ENCODE assay signal across 24 mouse cellular contexts in genomic region chr5:150058845-150059244, GRCm38 (mm10). TPM values are rescaled to one million over a fixed set of nuclear protein-coding genes. Genes with fewer than 3 reads are reported as not detected.
A peak's percentile ranks its signal among the peaks of the same experiment; 100 is the strongest.
DNase-seq lines count a peak whose midpoint lies in the region; ATAC-seq and TF ChIP-seq lines count a peak whose summit lies in the region.
"Had no signal": no experiment of that assay in that cellular context is flagged by ENCODE, and none has a peak within 500 bp of the region (broad histone marks: within the 10 kb centered on the region; RNA-seq: fewer than 3 reads in every experiment).

No protein-coding gene starts in this region.

- H3K4me2 ChIP-seq in liver, embryonic 14.5 days (ENCODE audit: low read depth), result no peak overlapping the region
- H3K4me2 ChIP-seq in liver, embryonic 11.5 days, result no peak overlapping the region

- H3K4me1 ChIP-seq in heart, adult 2 months (ENCODE audit: control insufficient read depth, insufficient read depth, low read length), result no peaks in the 10 kb centered on the region
- H3K4me1 ChIP-seq in liver, embryonic 14.5 days (replicated peaks; ENCODE audit: control insufficient read depth in 2 of 2, insufficient read depth in 2 of 2, low read length in 1 of 2), result no peaks in the 10 kb centered on the region
- H3K4me1 ChIP-seq in liver, embryonic 11.5 days (replicated peaks; ENCODE audit: control insufficient read depth, insufficient read depth, low read length), result no peaks in the 10 kb centered on the region
- peaks cover 2% of the 10 kb centered on the region; the same call in 1 of the 2 replicates for H3K4me1 ChIP-seq in bone marrow, adult 2 months (ENCODE audit: control insufficient read depth, insufficient read depth, low read length)
- H3K4me1 ChIP-seq: hindbrain, embryonic 10.5 days; midbrain, embryonic 10.5 days had no signal

- 74% methylated on average over 5 of the region's 5 CpGs for WGBS in heart, adult 2 months
- WGBS in liver, embryonic 14.5 days (ENCODE audit: insufficient replicate concordance), result 56% methylated on average over 5 of the region's 5 CpGs
- WGBS in liver, embryonic 11.5 days, result 72% methylated on average over 5 of the region's 5 CpGs
- WGBS in bone marrow, adult 2 months, result 74% methylated on average over 5 of the region's 5 CpGs

- TF ChIP-seq CTCF in heart, adult 2 months (IDR thresholded peaks at IDR 0.05), result peak; percentile 28; the same call in 1 of the 2 replicates
- TF ChIP-seq CTCF in liver, embryonic 14.5 days (IDR thresholded peaks at IDR 0.05; ENCODE audit: low read depth), result peak; percentile 46
- TF ChIP-seq CTCF in bone marrow, adult 2 months (IDR thresholded peaks at IDR 0.05; ENCODE audit: control insufficient read depth, insufficient read depth, low read length), result 0 out of 2 replicates have a peak, but pooled peaks have one; percentile 7

- ATAC-seq in liver, embryonic 14.5 days (ENCODE audit: insufficient read depth), result no peak
- no peak for ATAC-seq in liver, embryonic 11.5 days (replicated peaks; ENCODE audit: low FRiP score)
- ATAC-seq: forebrain, embryonic 14.5 days had no signal

- no peaks in the 10 kb centered on the region for H3K36me3 ChIP-seq in heart, adult 2 months (ENCODE audit: control insufficient read depth, insufficient read depth, low read length)
- H3K36me3 ChIP-seq in liver, embryonic 14.5 days (replicated peaks; ENCODE audit: control insufficient read depth, insufficient read depth, low read depth), result no peaks in the 10 kb centered on the region
- H3K36me3 ChIP-seq in liver, embryonic 11.5 days (ENCODE audit: control insufficient read depth, insufficient read depth, low read length), result no peaks in the 10 kb centered on the region
- H3K36me3 ChIP-seq: hindbrain, embryonic 10.5 days; midbrain, embryonic 10.5 days had no signal

- H3K9me3 ChIP-seq in liver, embryonic 14.5 days (ENCODE audit: control insufficient read depth, low read length), result no peaks in the 10 kb centered on the region; the same call in 1 of the 2 replicates
- no peaks in the 10 kb centered on the region for H3K9me3 ChIP-seq in liver, embryonic 11.5 days (ENCODE audit: control insufficient read depth, low read length)

- no peak overlapping the region for H3K27ac ChIP-seq in heart, adult 2 months
- no peak overlapping the region for H3K27ac ChIP-seq in liver, embryonic 14.5 days
- no peak overlapping the region for H3K27ac ChIP-seq in liver, embryonic 11.5 days (ENCODE audit: low read depth, low read length)
- H3K27ac ChIP-seq in bone marrow, adult 2 months (ENCODE audit: control insufficient read depth, insufficient read depth, low read depth, low read length, poor library complexity), result no peak overlapping the region
- H3K27ac ChIP-seq: hindbrain, embryonic 10.5 days; macrophage; midbrain, embryonic 10.5 days had no signal

- no peaks in the 10 kb centered on the region for H3K27me3 ChIP-seq in heart, adult 2 months (ENCODE audit: control insufficient read depth, insufficient read depth, low read length)
- H3K27me3 ChIP-seq in liver, embryonic 14.5 days (ENCODE audit: control insufficient read depth, insufficient read depth, low read length), result no peaks in the 10 kb centered on the region
- no peaks in the 10 kb centered on the region for H3K27me3 ChIP-seq in liver, embryonic 11.5 days (replicated peaks; ENCODE audit: control insufficient read depth, insufficient read depth, low read length)

- H3K79me2 ChIP-seq in heart, adult 2 months (replicated peaks; ENCODE audit: control insufficient read depth, insufficient read depth, low read length), result no peaks in the 10 kb centered on the region

- no peak for TF ChIP-seq POLR2A in heart, adult 2 months (IDR thresholded peaks at IDR 0.05; ENCODE audit: insufficient read depth, low read depth, low read length)
- TF ChIP-seq POLR2A in bone marrow, adult 2 months (IDR thresholded peaks at IDR 0.05; ENCODE audit: borderline replicate concordance, control insufficient read depth, low read depth, low read length), result no peak

- intact Hi-C loops in heart, adult 2 months (cut with DNase I), result no loop called here

- H3K4me3 ChIP-seq in heart, adult 2 months, result no peak overlapping the region
- no peak overlapping the region for H3K4me3 ChIP-seq in liver, embryonic 14.5 days (ENCODE audit: insufficient read depth in 1 of 2, low read depth in 2 of 2, low read length in 2 of 2)
- H3K4me3 ChIP-seq in liver, embryonic 11.5 days (ENCODE audit: low read depth, low read length), result no peak overlapping the region
- H3K4me3 ChIP-seq in bone marrow, adult 2 months (replicated peaks; ENCODE audit: control insufficient read depth, low read depth, low read length), result no peak overlapping the region
- H3K4me3 ChIP-seq: hindbrain, embryonic 10.5 days; midbrain, embryonic 10.5 days had no signal

- H3K9ac ChIP-seq in heart, adult 2 months (ENCODE audit: low read depth, low read length), result no peak overlapping the region
- H3K9ac ChIP-seq in liver, embryonic 14.5 days (replicated peaks), result no peak overlapping the region
- no peak overlapping the region for H3K9ac ChIP-seq in liver, embryonic 11.5 days (ENCODE audit: low read depth, low read length)

- DNase-seq in heart, adult 2 months, result no peak
- no peak for DNase-seq in heart, adult 18-20 months
- DNase-seq in liver, embryonic 14.5 days (ENCODE audit: low read depth in 3 of 3, low spot score in 3 of 3), result no peak
- DNase-seq in liver, embryonic 11.5 days (ENCODE audit: low spot score), result no peak
- peak; percentile 29 for DNase-seq in ES-CJ7 (ENCODE audit: low read depth, low spot score)
- DNase-seq in embryo, embryonic 10 days (ENCODE audit: low spot score), result no peak
- no peak for DNase-seq in spleen, postnatal 4 days (ENCODE audit: low spot score in 2 of 2)
- DNase-seq: adrenal gland, postnatal 25 days; B cell, adult 2 months; cerebellum, adult 18-20 months; cerebellum, postnatal 36 days; kidney, adult 9 months; lung, adult 18-20 months; right cerebral cortex, postnatal 25 days; thymus, postnatal 14 days had no signal

- TF ChIP-seq EP300 in heart, adult 2 months (IDR thresholded peaks at IDR 0.05; ENCODE audit: insufficient read depth, low read depth, low read length), result no peak
- TF ChIP-seq EP300 in liver, embryonic 14.5 days (IDR thresholded peaks at IDR 0.05; ENCODE audit: low read depth), result no peak

RNA-seq across cellular contexts. Expression of gene Rxfp2, which starts 40.4 kb away (rescaled TPM):
- total RNA-seq in heart, adult 2 months (2021), result not detected
- polyA plus RNA-seq in heart, adult 2 months (2012; rRNA removed), result 0.10 TPM in 1 of 2 replicates, not detected in the other
- total RNA-seq in heart, adult 18-20 months (2021), result not detected
- polyA plus RNA-seq in liver, embryonic 14.5 days (2012; rRNA removed), result 0.06 TPM in 1 of 2 replicates, not detected in the other
- polyA plus RNA-seq in liver, embryonic 14.5 days (2014; fragmentation: Nextera tagmentation; extraction: Ambion mirVana), result not detected in 2 replicates
- 1.0 TPM in 2 replicates for polyA plus RNA-seq in liver, embryonic 11.5 days (2014; fragmentation: Nextera tagmentation; extraction: Ambion mirVana)
- polyA plus RNA-seq in bone marrow, adult 2 months (2011; ENCODE audit: insufficient read depth, insufficient read length, low replicate concordance, missing spikeins), result not detected in 2 replicates
- total RNA-seq: adrenal gland, postnatal 25 days; granulocyte monocyte progenitor cell, adult 5-6 weeks; layer of hippocampus, postnatal 25 days; neutrophil, adult 5-6 weeks had no signal
- polyA plus RNA-seq: large intestine, adult 2 months; macrophage had no signal

RNA-seq across cellular contexts. Expression of gene Fry, which starts 59.6 kb away (rescaled TPM):
- 100 to 1,000 TPM; 117 to 153 TPM for total RNA-seq in heart, adult 2 months (2021)
- polyA plus RNA-seq in heart, adult 2 months (2012; rRNA removed), result 43.8 and 55.9 TPM in 2 replicates
- total RNA-seq in heart, adult 18-20 months (2021), result 100 to 1,000 TPM in 1 of 2 experiments, 10 to 100 TPM in 1; 97.6 to 122 TPM
- 1.3 and 1.4 TPM in 2 replicates for polyA plus RNA-seq in liver, embryonic 14.5 days (2012; rRNA removed)
- polyA plus RNA-seq in liver, embryonic 14.5 days (2014; fragmentation: Nextera tagmentation; extraction: Ambion mirVana), result 1.9 and 2.5 TPM in 2 replicates
- polyA plus RNA-seq in liver, embryonic 11.5 days (2014; fragmentation: Nextera tagmentation; extraction: Ambion mirVana), result 3.5 and 5.5 TPM in 2 replicates
- polyA plus RNA-seq in bone marrow, adult 2 months (2011; ENCODE audit: insufficient read depth, insufficient read length, low replicate concordance, missing spikeins), result 10.8 and 20.0 TPM in 2 replicates
